Mouse (Mus musculus): Measurements from ENCODE around the gene Pla2g12b. TPM values are rescaled to one million over a fixed set of nuclear protein-coding genes. Genes with fewer than 3 reads are reported as not detected.

Pla2g12b gene
- not detected in 2 replicates for polyA plus RNA-seq (2012; rRNA removed)

- Histone ChIP-seq H3K4me3 (replicated peaks; ENCODE audit: insufficient read depth, low read depth, low read length) (no peak within 1 kb of the TSS), H3K27me3 (ENCODE audit: control insufficient read depth, insufficient read depth, low read length) (no peaks in the 10 kb centered on the region; the same call in 1 of the 2 replicates), H3K27ac (ENCODE audit: insufficient read depth, low read length) (no peak within 1 kb of the TSS), H3K4me1 (ENCODE audit: control insufficient read depth, insufficient read depth, low read length) (no peaks in the 10 kb centered on the region)
- 71% methylated on average over 21 of the region's 21 CpGs for WGBS
- TF ChIP-seq POLR2A (IDR thresholded peaks at IDR 0.05; ENCODE audit: borderline replicate concordance, insufficient read depth, low read length) (no peak), CTCF (IDR thresholded peaks at IDR 0.05; ENCODE audit: borderline replicate concordance, insufficient read depth, low read depth, low read length) (no peak)
- DNase-seq = no peak
These were observed at the start of gene Pla2g12b for GRCm38 (mm10) chr10:59402899-59403792. Gene Pla2g12b (plus strand): TSS chr10:59403660.

DNA sequence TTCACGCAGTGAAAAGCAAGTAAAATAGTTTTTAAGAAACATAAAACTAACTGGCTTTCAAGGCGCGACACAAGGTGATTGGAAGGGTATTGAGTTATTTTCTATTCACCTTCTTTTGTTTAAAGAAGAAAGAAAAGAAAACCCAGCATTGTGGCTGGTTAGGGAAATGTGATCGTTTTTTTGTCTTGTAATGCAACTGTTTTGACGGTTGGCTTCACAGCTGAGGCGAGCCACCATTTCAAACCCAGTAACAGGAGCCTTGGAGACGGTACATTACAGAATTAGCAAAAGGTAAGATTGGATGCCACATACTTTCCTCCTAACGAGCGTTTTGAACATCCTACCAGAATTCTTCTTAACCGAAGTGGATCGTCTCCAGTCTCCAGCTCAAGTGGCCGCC, 49.3 kb upstream of the Pla2g12b start:
- DNase-seq = no peak
- WGBS = 92% methylated on average over 12 of the region's 12 CpGs
- no peak overlapping the region for H3K4me3 ChIP-seq (replicated peaks; ENCODE audit: insufficient read depth, low read depth, low read length)
- no peaks in the 10 kb centered on the region; the same call in 1 of the 2 replicates for H3K4me1 ChIP-seq (ENCODE audit: control insufficient read depth, insufficient read depth, low read length)
- H3K27ac ChIP-seq (ENCODE audit: insufficient read depth, low read length) = no peak overlapping the region
- H3K27me3 ChIP-seq (ENCODE audit: control insufficient read depth, insufficient read depth, low read length) = no peaks in the 10 kb centered on the region
- no peak for TF ChIP-seq CTCF (IDR thresholded peaks at IDR 0.05; ENCODE audit: borderline replicate concordance, insufficient read depth, low read depth, low read length)
- TF ChIP-seq POLR2A (IDR thresholded peaks at IDR 0.05; ENCODE audit: borderline replicate concordance, insufficient read depth, low read length) = no peak

GRCm38 (mm10) chr10:59355020-59355419, 48.4 kb upstream of the Pla2g12b start:
- Histone ChIP-seq H3K4me3 (replicated peaks; ENCODE audit: insufficient read depth, low read depth, low read length) (no peak overlapping the region), H3K27me3 (ENCODE audit: control insufficient read depth, insufficient read depth, low read length) (no peaks in the 10 kb centered on the region), H3K27ac (ENCODE audit: insufficient read depth, low read length) (no peak overlapping the region), H3K4me1 (ENCODE audit: control insufficient read depth, insufficient read depth, low read length) (no peaks in the 10 kb centered on the region)
- 87% methylated on average over 8 of the region's 8 CpGs for WGBS
- no peak for DNase-seq
- TF ChIP-seq POLR2A (IDR thresholded peaks at IDR 0.05; ENCODE audit: borderline replicate concordance, insufficient read depth, low read length) (no peak), CTCF (IDR thresholded peaks at IDR 0.05; ENCODE audit: borderline replicate concordance, insufficient read depth, low read depth, low read length) (no peak)

GRCm38 (mm10) chr10:59358744-59359143, 44.7 kb upstream of the Pla2g12b start:
- DNase-seq = peak in 1 of 2 experiments; percentile 15

DNA sequence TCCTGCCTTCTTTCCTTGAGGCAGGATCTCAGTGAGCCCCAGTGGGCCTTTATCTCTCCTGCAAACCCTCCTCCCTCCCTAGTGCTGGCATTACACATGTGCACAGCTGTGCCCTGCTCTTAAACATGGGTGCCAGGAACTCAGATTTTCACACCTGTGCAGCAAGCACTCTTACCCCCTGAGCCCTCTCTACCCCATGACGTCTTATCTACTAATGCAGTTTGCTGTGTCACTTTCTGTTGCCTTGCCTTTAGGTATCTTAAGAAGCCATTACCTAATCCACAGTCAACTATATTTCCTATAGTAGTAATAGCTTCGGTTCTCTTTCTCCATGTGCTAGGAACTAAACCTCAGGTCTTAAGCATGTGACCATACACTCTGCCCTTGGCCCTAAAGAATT, 40.3 kb upstream of the Pla2g12b start:
- H3K4me3 ChIP-seq (replicated peaks; ENCODE audit: insufficient read depth, low read depth, low read length) = no peak overlapping the region
- TF ChIP-seq CTCF (IDR thresholded peaks at IDR 0.05; ENCODE audit: borderline replicate concordance, insufficient read depth, low read depth, low read length) (no peak), POLR2A (IDR thresholded peaks at IDR 0.05; ENCODE audit: borderline replicate concordance, insufficient read depth, low read length) (no peak)
- DNase-seq = no peak
- WGBS = 93% methylated on average over 2 of the region's 2 CpGs
- no peaks in the 10 kb centered on the region for H3K27me3 ChIP-seq (ENCODE audit: control insufficient read depth, insufficient read depth, low read length)
- no peaks in the 10 kb centered on the region for H3K4me1 ChIP-seq (ENCODE audit: control insufficient read depth, insufficient read depth, low read length)
- H3K27ac ChIP-seq (ENCODE audit: insufficient read depth, low read length) = no peak overlapping the region

More at GRCm38 (mm10) chr10:59358744-59359143, 44.7 kb upstream of the Pla2g12b start:
- H3K27me3 ChIP-seq (ENCODE audit: control insufficient read depth, insufficient read depth, low read length) = no peaks in the 10 kb centered on the region
- TF ChIP-seq POLR2A (IDR thresholded peaks at IDR 0.05; ENCODE audit: borderline replicate concordance, insufficient read depth, low read length) (no peak), CTCF (IDR thresholded peaks at IDR 0.05; ENCODE audit: borderline replicate concordance, insufficient read depth, low read depth, low read length) (peak; percentile 52; the same call in 1 of the 2 replicates)
- no peaks in the 10 kb centered on the region for H3K4me1 ChIP-seq (ENCODE audit: control insufficient read depth, insufficient read depth, low read length)
- WGBS = 72% methylated on average over 4 of the region's 4 CpGs
- H3K27ac ChIP-seq (ENCODE audit: insufficient read depth, low read length) = no peak overlapping the region
- no peak overlapping the region for H3K4me3 ChIP-seq (replicated peaks; ENCODE audit: insufficient read depth, low read depth, low read length)

- no peak overlapping the region for H3K4me3 ChIP-seq (replicated peaks; ENCODE audit: insufficient read depth, low read depth, low read length)
- H3K27ac ChIP-seq (ENCODE audit: insufficient read depth, low read length) = no peak overlapping the region
- H3K4me1 ChIP-seq (ENCODE audit: control insufficient read depth, insufficient read depth, low read length) = no peaks in the 10 kb centered on the region
- WGBS = 92% methylated on average over 3 of the region's 3 CpGs
- TF ChIP-seq CTCF (IDR thresholded peaks at IDR 0.05; ENCODE audit: borderline replicate concordance, insufficient read depth, low read depth, low read length) (no peak), POLR2A (IDR thresholded peaks at IDR 0.05; ENCODE audit: borderline replicate concordance, insufficient read depth, low read length) (no peak)
- no peaks in the 10 kb centered on the region for H3K27me3 ChIP-seq (ENCODE audit: control insufficient read depth, insufficient read depth, low read length)
- DNase-seq = no peak
These were observed 38.9 kb upstream of the Pla2g12b start for GRCm38 (mm10) chr10:59364551-59364950.

GRCm38 (mm10) chr10:59365804-59366589, 37.5 kb upstream of the Pla2g12b start:
- Histone ChIP-seq H3K27me3 (ENCODE audit: control insufficient read depth, insufficient read depth, low read length) (no peaks in the 10 kb centered on the region), H3K27ac (ENCODE audit: insufficient read depth, low read length) (no peak overlapping the region), H3K4me3 (replicated peaks; ENCODE audit: insufficient read depth, low read depth, low read length) (no peak overlapping the region), H3K4me1 (ENCODE audit: control insufficient read depth, insufficient read depth, low read length) (no peaks in the 10 kb centered on the region)
- 83% methylated on average over 5 of the region's 5 CpGs for WGBS
- no peak for DNase-seq
- TF ChIP-seq POLR2A (IDR thresholded peaks at IDR 0.05; ENCODE audit: borderline replicate concordance, insufficient read depth, low read length) (no peak), CTCF (IDR thresholded peaks at IDR 0.05; ENCODE audit: borderline replicate concordance, insufficient read depth, low read depth, low read length) (no peak)
